Mouse (Mus musculus): Measurements from ENCODE around the gene Mier2.

DNA sequence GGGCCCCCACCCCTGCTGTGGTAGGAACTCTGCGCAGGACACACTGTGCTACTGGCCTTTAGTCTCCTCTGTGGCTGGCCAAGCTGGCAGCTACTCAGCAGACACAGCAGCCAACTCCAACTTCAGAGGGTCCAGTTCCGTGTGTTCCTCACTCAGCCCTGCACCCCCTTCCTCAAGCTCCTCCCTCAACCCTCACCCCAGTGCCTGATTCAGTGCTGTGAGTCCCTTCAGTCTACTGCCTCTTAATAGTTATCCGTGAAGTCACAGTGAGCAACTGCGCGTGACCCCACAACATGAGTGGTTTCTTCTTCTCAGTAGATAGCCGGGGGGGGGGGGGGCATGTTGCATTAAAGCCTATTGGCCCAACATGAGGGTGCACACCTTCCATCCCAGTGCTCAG lies 18.6 kb upstream of the Mier2 start:
- TF ChIP-seq POLR2A (IDR thresholded peaks at IDR 0.05; ENCODE audit: low read depth, low read length) (no peak), CTCF (conservative IDR thresholded peaks at IDR 0.05 in 1 of 2, IDR thresholded peaks at IDR 0.05 in 1 of 2; ENCODE audit: low read depth in 2 of 2, low read length in 2 of 2) (no peak), ZMIZ1 (IDR thresholded peaks at IDR 0.05; ENCODE audit: low read depth, low read length) (no peak), MEF2A (IDR thresholded peaks at IDR 0.05; ENCODE audit: borderline replicate concordance, low read depth, low read length) (no peak), SIN3A (IDR thresholded peaks at IDR 0.05; ENCODE audit: low read length) (no peak), ZNF384 (IDR thresholded peaks at IDR 0.05; ENCODE audit: low read depth, low read length) (no peak), E2F4 (IDR thresholded peaks at IDR 0.05; ENCODE audit: insufficient replicate concordance, low read depth, low read length) (no peak), MAX (IDR thresholded peaks at IDR 0.05; ENCODE audit: low read length) (no peak), CHD2 (IDR thresholded peaks at IDR 0.05; ENCODE audit: low read length) (no peak), HCFC1 (IDR thresholded peaks at IDR 0.05; ENCODE audit: low read depth, low read length) (no peak)
